Mouse (Mus musculus): ENCODE data around the gene Vmp1.

DNA sequence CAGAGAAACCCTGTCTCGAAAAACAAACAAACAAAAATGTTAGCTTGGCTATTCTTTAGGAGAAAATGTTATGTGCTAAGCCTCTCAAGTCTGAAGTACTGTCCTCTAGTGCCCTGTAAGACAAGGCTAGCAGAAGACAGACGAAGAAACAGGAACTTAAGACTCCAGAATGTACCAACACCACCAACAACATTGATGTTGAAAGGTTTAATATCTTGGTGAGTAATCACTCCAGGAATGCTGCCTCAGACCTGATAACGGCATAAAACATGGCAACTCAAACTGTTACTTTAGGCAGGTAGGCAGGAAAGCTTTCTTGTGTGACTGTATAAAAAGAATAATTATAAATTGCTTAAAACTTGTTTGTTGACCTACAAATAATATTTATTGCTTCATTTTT is 40.4 kb upstream of the Vmp1 start:
- TF ChIP-seq POLR2A (IDR thresholded peaks at IDR 0.05; ENCODE audit: insufficient read depth, low read depth, low read length) = no peak
- TF ChIP-seq CTCF (IDR thresholded peaks at IDR 0.05; ENCODE audit: insufficient read depth, low read depth, low read length) = no peak
